Mouse (Mus musculus) left cerebral cortex, postnatal 25 days (tissue): ENCODE measurements around the gene Shpk. TPM values are rescaled to one million over a fixed set of nuclear protein-coding genes. Genes with fewer than 3 reads are reported as not detected.

ENCODE experiments used
- DNase-seq, 2 experiments: peaks; one replicate each; pipeline ENCODE4 v3.0.0; 2022; ENCODE audit warnings: low spot score in 2 of 2, mixed read lengths in 1 of 2
- intact Hi-C: fragments of 180-260 bp; cut with DNase I; formaldehyde crosslinking; loops from one replicate; pipeline ENCODE4 v1.15.1; 2025
- total RNA-seq, 2 experiments: library from RNA; stranded (reverse); gene quantifications; 2 replicates each; pipeline ENCODE4 v1.2.3; 2021

Shpk gene
- total RNA-seq, 2 experiments from 2014 or later, result 2.0 to 2.7 TPM

DNA sequence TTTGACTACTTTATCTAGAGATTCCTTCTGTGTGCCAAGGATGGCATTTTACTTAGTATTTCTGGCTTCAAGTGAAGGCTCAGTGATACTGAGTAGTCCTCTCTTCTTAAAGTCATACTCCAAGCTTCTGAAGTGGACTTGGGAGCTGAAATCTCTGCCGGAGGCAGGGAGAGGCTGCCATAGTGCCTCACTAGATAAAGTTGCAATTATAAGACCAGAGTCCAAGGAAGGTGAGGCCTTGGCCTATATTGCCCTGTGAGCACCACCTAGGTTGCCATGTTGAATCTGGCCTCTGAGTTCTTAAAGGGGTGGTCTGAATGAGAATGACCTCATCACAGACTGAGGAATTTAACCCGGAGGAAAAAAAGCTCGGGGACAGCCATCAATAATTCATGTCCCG, 43.5 kb downstream of the Shpk start:
- no peak for DNase-seq
- intact Hi-C loops, result no loop called here

DNA sequence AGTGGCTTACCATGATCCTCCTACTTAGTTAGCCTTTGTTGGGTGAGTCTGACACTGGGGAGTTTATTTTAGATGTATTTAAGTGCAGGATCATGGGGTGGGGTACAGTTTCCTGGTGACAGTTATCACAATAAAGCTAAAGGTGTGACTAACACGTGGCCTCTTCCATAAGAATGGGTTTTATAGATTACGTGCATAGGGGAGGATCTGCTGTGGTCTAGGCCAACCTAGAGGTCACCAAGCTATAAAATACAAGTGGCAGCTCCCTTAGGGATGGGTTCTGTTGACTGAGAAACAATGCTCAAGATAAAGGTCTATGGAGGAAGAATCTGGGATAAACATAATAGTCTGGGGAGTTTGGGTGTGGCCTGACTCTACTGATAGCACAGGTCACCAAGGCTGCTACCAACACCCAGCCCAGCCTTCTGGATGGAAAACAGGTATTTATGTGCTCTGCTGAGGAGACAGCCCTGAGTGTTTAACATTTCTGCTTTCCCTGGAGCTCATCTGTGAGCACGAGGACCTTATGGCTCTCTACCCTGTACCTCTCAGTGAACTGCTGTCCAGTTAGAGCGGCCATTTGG, 58.2 kb downstream of the Shpk start:
- no peak for DNase-seq
- intact Hi-C loops, result no loop called here

DNA sequence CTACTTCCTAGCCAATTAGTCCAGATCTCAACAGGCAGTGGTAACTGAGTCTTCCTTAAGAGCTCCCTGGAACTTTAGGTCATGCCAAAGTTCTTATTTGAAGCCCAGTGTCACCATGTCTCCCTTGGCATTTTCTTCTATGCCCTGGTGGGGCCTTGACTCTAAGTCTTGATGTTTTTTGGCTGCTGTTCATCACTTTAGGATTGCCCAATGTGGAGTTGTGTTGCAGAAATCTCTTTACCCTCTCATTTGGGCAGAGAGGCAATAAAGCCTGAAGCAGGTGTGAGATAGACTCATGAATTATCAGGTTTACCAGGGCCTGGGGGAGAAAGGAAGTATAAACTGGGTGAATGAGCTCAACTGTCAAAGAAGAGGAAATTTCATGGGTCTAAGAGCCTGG, 59.4 kb downstream of the Shpk start:
- intact Hi-C loops, result no loop called here

DNA sequence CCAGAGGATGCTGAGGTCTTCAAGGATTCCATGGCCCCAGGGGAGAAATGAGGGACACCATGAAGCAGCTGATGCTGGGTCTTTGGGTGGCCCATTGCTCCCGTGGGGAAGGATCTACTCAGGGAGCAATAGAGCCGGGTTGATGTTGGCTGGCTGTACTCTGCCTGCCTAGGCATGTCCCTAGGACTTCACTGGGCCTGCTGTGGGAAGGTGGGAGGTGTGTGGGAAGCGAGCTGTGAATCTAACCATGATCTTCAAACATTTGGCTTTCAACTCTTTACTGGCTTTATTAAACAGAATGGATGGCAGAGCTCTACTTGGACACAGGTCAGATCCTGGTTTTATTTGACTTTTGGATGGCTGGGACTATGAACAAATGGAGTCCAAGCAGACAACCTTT, 61.2 kb downstream of the Shpk start:
- intact Hi-C loops, result no loop called here
- DNase-seq, result no peak

More for the DNA sequence above, 59.4 kb downstream of the Shpk start:
- no peak for DNase-seq

DNA sequence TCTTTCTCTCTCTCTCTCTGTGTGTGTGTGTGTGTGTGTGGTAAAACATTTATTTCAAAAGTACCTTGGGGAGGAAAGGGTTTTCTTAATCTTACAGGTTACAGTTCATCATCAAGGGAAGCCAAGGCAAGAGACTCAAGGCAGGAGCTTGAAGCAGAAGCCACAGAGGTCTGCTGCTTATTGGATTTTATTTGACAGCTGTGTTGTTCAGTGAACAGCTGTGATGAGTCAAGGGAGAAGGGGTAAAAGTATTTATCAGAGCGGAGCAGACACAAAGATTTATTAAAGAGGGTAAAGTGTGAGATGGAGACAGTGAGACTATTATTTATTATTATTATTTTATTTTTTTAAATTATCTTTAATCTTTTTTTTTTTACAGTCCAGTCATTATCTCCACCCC, 62.1 kb downstream of the Shpk start:
- intact Hi-C loops, result no loop called here
- DNase-seq, result no peak

DNA sequence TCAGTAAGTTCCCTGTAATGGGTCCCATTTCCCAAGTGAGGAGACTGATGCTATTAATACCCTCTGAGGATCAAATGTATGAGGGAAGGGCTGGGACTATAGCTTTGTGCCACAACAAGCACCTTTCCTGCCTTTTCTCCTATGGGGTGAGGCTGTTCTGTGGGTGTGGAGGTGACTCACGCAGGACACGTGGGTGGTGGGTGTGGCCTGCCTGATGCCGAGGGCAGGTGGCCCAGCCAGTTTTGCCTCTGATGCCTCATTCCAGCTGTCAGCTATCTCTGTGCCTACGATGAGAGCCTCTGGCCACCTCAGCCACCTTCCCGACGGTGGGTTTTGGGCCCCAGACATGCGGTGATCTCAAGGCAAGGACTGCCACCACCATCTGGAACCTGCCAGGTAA, 68.0 kb downstream of the Shpk start, which contains the start of gene Trpv3:
Trpv3 (plus strand) TSS at position 122 of the 400 bp plus-strand sequence.
- intact Hi-C loops, result no loop called here

More for the DNA sequence above, 68.0 kb downstream of the Shpk start, which contains the start of gene Trpv3:
- no peak for DNase-seq

Other genes starting within 250 kb of the Shpk start
- gene Atp2a3, start 238.3 kb upstream of the Shpk start, total RNA-seq, result 1 to 10 TPM; 6.2 TPM
- 1 to 10 TPM in 1 of 2 experiments, under 1 TPM in 1; 0.28 to 1.0 TPM for gene P2rx1, start 200.4 kb upstream of the Shpk start, total RNA-seq
- gene Camkk1, start 180.5 kb upstream of the Shpk start, total RNA-seq, result 10 to 100 TPM; 79.5 to 92.4 TPM
- 1 to 10 TPM; 8.3 to 8.9 TPM for gene Ncbp3, start 151.7 kb upstream of the Shpk start, total RNA-seq
- gene Itgae, start 108.9 kb upstream of the Shpk start, total RNA-seq, result under 1 TPM; 0.18 to 0.21 TPM
- under 1 TPM; 0.21 to 0.25 TPM for gene Haspin, start 61.2 kb upstream of the Shpk start, total RNA-seq
- gene P2rx5, start 39.0 kb upstream of the Shpk start, total RNA-seq, result under 1 TPM; 0.32 to 0.44 TPM
- 10 to 100 TPM; 55.6 to 55.9 TPM for gene Emc6, start 22.4 kb upstream of the Shpk start, total RNA-seq
- gene Tax1bp3, start 22.4 kb upstream of the Shpk start, total RNA-seq, result 10 to 100 TPM; 10.2 to 11.3 TPM
- 10 to 100 TPM; 19.2 to 21.0 TPM for gene Ctns, start 418 bp upstream of the Shpk start, total RNA-seq
- under 1 TPM in 1 of 2 experiments, not detected in 1; 0.50 TPM for gene Trpv1, start 34.8 kb downstream of the Shpk start, total RNA-seq
- under 1 TPM; 0.25 to 0.48 TPM for gene Trpv3, start 67.9 kb downstream of the Shpk start, total RNA-seq
- 10 to 100 TPM in 1 of 2 experiments, 1 to 10 TPM in 1; 8.6 to 12.9 TPM for gene Aspa, start 130.1 kb downstream of the Shpk start, total RNA-seq
- gene Gm49340, start 130.3 kb downstream of the Shpk start, total RNA-seq, result not detected
- gene Spata22, start 130.3 kb downstream of the Shpk start, total RNA-seq, result not detected
- not detected for gene Olfr20, start 151.3 kb downstream of the Shpk start, total RNA-seq
- not detected for gene Olfr376, start 171.8 kb downstream of the Shpk start, total RNA-seq
- gene Olfr1, start 200.2 kb downstream of the Shpk start, total RNA-seq, result not detected
- not detected for gene Olfr378, start 229.0 kb downstream of the Shpk start, total RNA-seq